Mouse (Mus musculus) thymus, adult 2 months (tissue): Measurements from ENCODE around the gene Idnk. TPM values are rescaled to one million over a fixed set of nuclear protein-coding genes. Genes with fewer than 3 reads are reported as not detected.

Source experiments
- DNase-seq: peaks from one replicate; pipeline ENCODE4 v3.0.0; 2021
- H3K27ac ChIP-seq: fragments of 200-500 bp; 2 replicates; pipeline ENCODE4 v1.5.1; 2012; ENCODE audit warnings: low read length, control low read depth; ENCODE audit not compliant: control insufficient read depth, insufficient read depth
- H3K27me3 ChIP-seq: fragments of 200-500 bp; 2 replicates; pipeline ENCODE4 v1.6.1; 2012; ENCODE audit warnings: mild to moderate bottlenecking, low read length, moderate library complexity, mixed read lengths; ENCODE audit not compliant: control insufficient read depth, insufficient read depth
- H3K36me3 ChIP-seq: fragments of 200-500 bp; 2 replicates; pipeline ENCODE4 v1.6.1; 2012; ENCODE audit warnings: mild to moderate bottlenecking, low read length, moderate library complexity; ENCODE audit not compliant: control insufficient read depth, insufficient read depth
- H3K4me1 ChIP-seq: fragments of 200-500 bp; replicated peaks from 2 replicates; pipeline ENCODE4 v1.6.1; 2012; ENCODE audit warnings: low read length; ENCODE audit not compliant: control insufficient read depth, insufficient read depth
- H3K4me3 ChIP-seq: fragments of 200-500 bp; 2 replicates; pipeline ENCODE4 v1.5.1; 2012; ENCODE audit warnings: mild to moderate bottlenecking, low read length, control low read depth, moderate library complexity; ENCODE audit not compliant: control insufficient read depth, insufficient read depth
- CTCF ChIP-seq: fragments of 200-500 bp; IDR thresholded peaks from 2 replicates; pipeline ENCODE4 v1.5.1; 2012; ENCODE audit warnings: mild to moderate bottlenecking, control low read depth, low read length, moderate library complexity, borderline replicate concordance; ENCODE audit not compliant: control insufficient read depth, poor library complexity, insufficient read depth; ENCODE audit errors: extremely low read depth
- POLR2A ChIP-seq: fragments of 200-500 bp; IDR thresholded peaks from 2 replicates; pipeline ENCODE4 v1.6.1; 2012; ENCODE audit warnings: mild to moderate bottlenecking, low read length, control low read depth, moderate library complexity; ENCODE audit not compliant: control insufficient read depth, poor library complexity, insufficient read depth; ENCODE audit errors: extremely low read depth
- WGBS: fragments of 180-500 bp; shearing (Covaris S2); methylation state at CpG from one replicate; pipeline ENCODE4 v1.1.7; 2018; 5-methylcytosine and 5-hydroxymethylcytosine counted together
- polyA plus RNA-seq: library from polyadenylated mRNA; depleted of rRNA; stranded (reverse); fragments of >200 nt; gene quantifications from 2 replicates; pipeline ENCODE4 v1.2.3, GENCODE M21; 2012

Gene Idnk
- polyA plus RNA-seq, 1 experiment, result 57.2 TPM

DNA sequence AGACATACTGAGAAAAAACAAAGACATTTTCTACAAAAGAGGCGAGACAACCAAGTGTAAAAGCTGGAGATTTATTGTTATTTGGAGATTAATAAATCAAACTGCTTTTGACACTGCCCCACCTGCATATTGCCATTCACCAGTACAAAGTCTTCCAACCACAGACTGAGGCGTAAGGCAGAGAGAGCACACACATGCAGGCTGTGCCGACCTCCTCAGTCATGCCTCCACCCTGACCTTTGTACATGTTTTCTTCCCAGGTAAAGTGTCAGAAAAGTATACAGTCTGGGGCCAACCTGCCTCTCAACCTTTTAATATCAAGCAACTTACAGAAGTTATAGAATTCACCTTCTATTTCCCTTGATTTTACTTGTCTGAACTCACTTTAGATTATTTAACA lies 18.7 kb downstream of the Idnk start:
- no peaks in the 10 kb centered on the region for H3K4me1 ChIP-seq
- WGBS, result 92% methylated on average over 3 of the region's 3 CpGs
- DNase-seq, result no peak
- no peak overlapping the region for H3K4me3 ChIP-seq
- H3K36me3 ChIP-seq, result peaks cover 40% of the 10 kb centered on the region
- no peak overlapping the region for H3K27ac ChIP-seq
- no peaks in the 10 kb centered on the region for H3K27me3 ChIP-seq
- TF ChIP-seq POLR2A (no peak), CTCF (no peak)

GRCm38 (mm10) chr13:58177511-58178208 lies 20.2 kb downstream of the Idnk start:
- Histone ChIP-seq H3K36me3 (peaks cover 48% of the 10 kb centered on the region), H3K4me1 (no peaks in the 10 kb centered on the region), H3K27me3 (no peaks in the 10 kb centered on the region), H3K27ac (no peak overlapping the region), H3K4me3 (no peak overlapping the region)
- WGBS, result 97% methylated on average over 9 of the region's 9 CpGs
- TF ChIP-seq CTCF, result no peak
- TF ChIP-seq POLR2A, result no peak
- DNase-seq, result peak; percentile 100

GRCm38 (mm10) chr13:58181607-58182551 lies 24.4 kb downstream of the Idnk start:
- DNase-seq, result no peak
- H3K27me3 ChIP-seq, result no peaks in the 10 kb centered on the region
- peaks cover 52% of the 10 kb centered on the region for H3K36me3 ChIP-seq
- no peak overlapping the region for H3K27ac ChIP-seq
- no peak for TF ChIP-seq POLR2A
- 95% methylated on average over 14 of the region's 14 CpGs for WGBS
- no peaks in the 10 kb centered on the region for H3K4me1 ChIP-seq
- H3K4me3 ChIP-seq, result no peak overlapping the region

DNA sequence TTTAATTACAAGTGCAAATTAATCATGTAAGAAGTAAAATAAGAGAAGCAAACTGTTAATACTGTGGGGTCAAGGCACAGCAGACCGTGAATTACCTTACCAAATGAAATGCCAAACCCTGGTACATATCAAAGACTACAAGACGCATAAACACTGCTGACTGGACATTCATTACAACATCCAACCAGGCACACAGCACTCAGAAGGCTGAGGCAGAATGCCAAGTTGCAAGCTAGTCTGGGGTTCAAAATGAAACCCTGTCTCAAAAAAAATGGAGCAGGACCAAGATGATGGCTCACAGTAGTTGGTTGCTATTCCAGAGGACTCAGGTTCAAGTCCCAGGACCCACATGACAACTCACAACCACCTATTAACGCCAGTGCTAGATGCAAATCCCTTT lies 26.7 kb downstream of the Idnk start:
- no peak for TF ChIP-seq POLR2A
- TF ChIP-seq CTCF, result no peak
- Histone ChIP-seq H3K4me1 (no peaks in the 10 kb centered on the region), H3K36me3 (peaks cover 43% of the 10 kb centered on the region), H3K27ac (no peak overlapping the region), H3K4me3 (no peak overlapping the region), H3K27me3 (no peaks in the 10 kb centered on the region)
- 94% methylated on average over 3 of the region's 3 CpGs for WGBS
- DNase-seq, result no peak

DNA sequence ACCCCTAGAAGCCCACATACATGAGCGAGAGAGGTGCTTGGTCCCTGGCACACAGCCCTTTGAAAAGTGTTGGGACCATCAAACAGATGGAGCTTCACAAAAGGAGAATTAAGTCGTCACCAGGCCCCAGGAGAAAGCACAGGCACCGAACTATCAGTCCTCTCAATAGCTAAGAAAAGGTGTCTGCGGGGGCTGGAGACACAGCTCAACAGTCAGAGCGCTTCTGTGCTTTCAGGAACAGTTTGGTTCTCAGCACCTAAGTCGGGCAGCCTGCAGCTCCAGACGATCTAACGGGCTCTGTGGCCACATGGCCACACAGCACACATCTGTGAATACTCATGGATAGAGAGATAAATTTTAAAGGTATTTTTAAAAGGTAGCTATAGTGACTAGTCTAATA lies 28.8 kb downstream of the Idnk start:
- DNase-seq, result no peak
- TF ChIP-seq CTCF (no peak), POLR2A (no peak)
- peaks cover 51% of the 10 kb centered on the region for H3K36me3 ChIP-seq
- no peaks in the 10 kb centered on the region for H3K27me3 ChIP-seq
- H3K4me3 ChIP-seq, result no peak overlapping the region
- H3K4me1 ChIP-seq, result no peaks in the 10 kb centered on the region
- WGBS, result 96% methylated on average over 8 of the region's 8 CpGs
- H3K27ac ChIP-seq, result no peak overlapping the region

GRCm38 (mm10) chr13:58187751-58188150 lies 30.3 kb downstream of the Idnk start:
- TF ChIP-seq CTCF (no peak), POLR2A (no peak)
- Histone ChIP-seq H3K27me3 (no peaks in the 10 kb centered on the region), H3K4me3 (no peak overlapping the region), H3K36me3 (peaks cover 53% of the 10 kb centered on the region), H3K27ac (no peak overlapping the region), H3K4me1 (no peaks in the 10 kb centered on the region)
- 98% methylated on average over 3 of the region's 3 CpGs for WGBS
- DNase-seq, result no peak

DNA sequence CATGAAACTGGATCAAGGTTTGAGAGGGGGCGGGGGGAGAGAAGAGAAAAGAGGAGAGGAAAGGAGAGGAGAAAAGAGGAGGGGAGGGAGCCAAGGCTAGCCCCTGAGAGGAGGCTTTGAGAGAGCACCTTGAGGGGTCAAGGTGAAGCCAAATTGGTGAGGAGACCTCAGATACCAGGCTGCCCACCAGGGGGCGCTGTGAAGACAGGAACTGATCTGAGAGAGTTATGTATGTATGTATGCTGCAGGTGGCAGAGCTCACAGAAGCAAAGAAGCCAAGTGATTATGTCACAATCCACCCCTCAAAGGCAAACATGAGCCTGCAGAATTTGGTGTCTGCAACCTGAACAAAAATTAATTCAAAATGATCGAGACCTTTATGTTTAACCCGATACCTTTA lies 31.0 kb downstream of the Idnk start:
- Histone ChIP-seq H3K36me3 (peaks cover 50% of the 10 kb centered on the region), H3K4me3 (no peak overlapping the region), H3K27ac (no peak overlapping the region), H3K4me1 (no peaks in the 10 kb centered on the region), H3K27me3 (no peaks in the 10 kb centered on the region)
- 60% methylated on average over 4 of the region's 4 CpGs for WGBS
- DNase-seq, result peak; percentile 92
- TF ChIP-seq CTCF (peak; percentile 74; the same call in 1 of the 2 replicates), POLR2A (no peak)
